Mouse (Mus musculus): ENCODE data around the gene Slc15a2.

DNA sequence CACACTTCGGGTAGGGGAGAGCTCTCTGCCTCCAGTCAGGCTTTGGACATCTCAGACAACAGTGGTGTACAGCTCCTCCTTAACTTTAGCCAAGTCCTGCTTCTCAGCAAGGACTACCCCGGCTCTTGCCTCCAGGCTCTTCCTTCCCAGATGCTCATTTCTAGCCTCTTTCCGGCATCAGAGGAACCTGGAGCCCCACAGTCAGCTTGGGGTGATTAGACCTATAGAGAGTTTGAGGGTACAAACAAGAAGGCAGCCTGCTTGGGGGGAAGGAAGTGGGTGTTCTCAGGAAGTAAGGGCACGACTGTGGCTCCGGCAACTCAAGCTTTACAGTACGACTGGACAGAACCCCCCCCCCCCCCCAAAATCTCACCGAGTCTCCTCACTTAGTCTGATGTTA lies 76.0 kb downstream of the Slc15a2 start:
- no peak for TF ChIP-seq CTCF (conservative IDR thresholded peaks at IDR 0.05; ENCODE audit: low read length)
- no peak for TF ChIP-seq POU5F1 (IDR thresholded peaks at IDR 0.05; ENCODE audit: borderline replicate concordance, low read length)
- TF ChIP-seq NANOG (IDR thresholded peaks at IDR 0.05; ENCODE audit: borderline replicate concordance, low read length) = no peak

Measured in E14TG2a.4 (cell line).